Mouse (Mus musculus) heart, adult 2 months (tissue): ENCODE measurements at regions not wholly inside any gene's neighbourhood (a gene's known extent, or its start where the extent isn't known, plus 50 kb on each side); places are given as distances from the start of the nearest gene placed in this dataset.

ENCODE experiments used
- CTCF ChIP-seq: fragments of 200-600 bp; IDR thresholded peaks from 2 replicates; pipeline ENCODE4 v1.8.1; 2022; ENCODE audit warnings: antibody characterized with exemption, mild to moderate bottlenecking, moderate library complexity
- POLR2A ChIP-seq: fragments of 200-500 bp; IDR thresholded peaks from 2 replicates; pipeline ENCODE4 v1.6.1; 2011; ENCODE audit warnings: mild to moderate bottlenecking, low read depth, low read length, control low read depth; ENCODE audit not compliant: insufficient read depth

GRCm38 (mm10) chr10:71835018-71835417 lies 487.5 kb downstream of the Ipmk start:
- TF ChIP-seq POLR2A (no peak), CTCF (no peak)
